Mouse (Mus musculus): ENCODE measurements around the gene Plin3.
A peak's percentile ranks its signal among the peaks of the same experiment; 100 is the strongest.

DNA sequence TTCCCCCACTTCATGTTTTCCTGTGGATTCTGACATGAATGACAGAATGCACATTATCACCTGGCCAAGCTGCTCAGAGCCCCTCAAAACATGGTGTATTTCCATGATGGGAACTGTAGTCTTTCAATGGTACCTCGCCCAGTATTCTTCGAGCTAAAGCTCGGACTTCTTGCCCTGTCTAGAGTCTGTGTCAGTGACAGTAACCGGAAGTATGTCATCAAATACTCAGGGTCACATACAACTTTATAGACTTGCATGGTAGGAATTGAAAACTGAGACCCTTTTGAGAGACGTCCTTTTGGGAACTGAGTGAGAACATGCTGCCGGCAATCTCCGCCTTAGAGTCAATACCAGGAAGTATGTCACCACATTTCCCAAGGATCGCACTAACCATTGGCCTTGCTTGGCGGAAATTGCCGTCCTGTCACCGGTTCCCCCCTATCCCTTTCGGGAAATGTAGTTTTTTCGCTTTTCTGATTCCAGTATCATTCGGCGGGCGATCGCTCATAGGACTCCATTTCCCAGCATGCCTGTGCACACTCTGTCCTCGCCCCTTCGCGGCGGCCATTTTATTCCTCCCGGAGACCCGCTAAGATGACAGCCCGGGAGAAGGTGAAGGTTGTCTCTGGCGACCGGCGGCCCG lies 36.3 kb downstream of the Plin3 start, which contains the start of gene Fem1a:
- TF ChIP-seq POLR2A (IDR thresholded peaks at IDR 0.05; ENCODE audit: low read depth, low read length): peak; percentile 39
- no peak for TF ChIP-seq CTCF (conservative IDR thresholded peaks at IDR 0.05; ENCODE audit: insufficient read depth, insufficient read length, low read depth, low read length)

All from kidney, adult 2 months (tissue).